Mouse (Mus musculus): ENCODE measurements around the gene Scgn. TPM values are rescaled to one million over a fixed set of nuclear protein-coding genes. Genes with fewer than 3 reads are reported as not detected.

Gene Scgn
- polyA plus RNA-seq, 1 experiment from 2014 or later: not detected

Small RNA genes within 50 kb of the gene (microRNA-seq; reads per million reads assigned to microRNA genes)
- not detected for gene Gm44344

Other genes starting within 250 kb of the Scgn start
- 5.8 and 6.6 TPM in 2 replicates for gene Hist1h3c, start 245.6 kb downstream of the Scgn start, polyA plus RNA-seq (2015; fragmentation: Nextera tagmentation; extraction: Ambion mirVana)
- gene Hist1h2bb, start 244.5 kb downstream of the Scgn start, polyA plus RNA-seq (2015; fragmentation: Nextera tagmentation; extraction: Ambion mirVana): 2.0 and 2.1 TPM in 2 replicates
- 23.3 and 37.2 TPM in 2 replicates for gene Hist1h2ab, start 240.1 kb downstream of the Scgn start, polyA plus RNA-seq (2015; fragmentation: Nextera tagmentation; extraction: Ambion mirVana)
- gene Hist1h3b, start 238.9 kb downstream of the Scgn start, polyA plus RNA-seq (2015; fragmentation: Nextera tagmentation; extraction: Ambion mirVana): 4.0 and 12.0 TPM in 2 replicates
- gene Hist1h4b, start 234.2 kb downstream of the Scgn start, polyA plus RNA-seq (2015; fragmentation: Nextera tagmentation; extraction: Ambion mirVana): 4.1 and 4.5 TPM in 2 replicates
- 0.33 and 0.60 TPM in 2 replicates for gene Hist1h4a, start 230.0 kb downstream of the Scgn start, polyA plus RNA-seq (2015; fragmentation: Nextera tagmentation; extraction: Ambion mirVana)
- gene Hist1h3a, start 228.8 kb downstream of the Scgn start, polyA plus RNA-seq (2015; fragmentation: Nextera tagmentation; extraction: Ambion mirVana): 3.1 and 7.2 TPM in 2 replicates
- 0.74 and 2.1 TPM in 2 replicates for gene Hist1h1a, start 227.5 kb downstream of the Scgn start, polyA plus RNA-seq (2015; fragmentation: Nextera tagmentation; extraction: Ambion mirVana)
- not detected in 2 replicates for gene Trim38, start 221.3 kb downstream of the Scgn start, polyA plus RNA-seq (2015; fragmentation: Nextera tagmentation; extraction: Ambion mirVana)
- gene Slc17a2, start 184.2 kb downstream of the Scgn start, polyA plus RNA-seq (2015; fragmentation: Nextera tagmentation; extraction: Ambion mirVana): not detected in 2 replicates
- 0.27 and 0.61 TPM in 2 replicates for gene Slc17a3, start 151.8 kb downstream of the Scgn start, polyA plus RNA-seq (2015; fragmentation: Nextera tagmentation; extraction: Ambion mirVana)
- not detected in 2 replicates for gene Slc17a1, start 123.5 kb downstream of the Scgn start, polyA plus RNA-seq (2015; fragmentation: Nextera tagmentation; extraction: Ambion mirVana)
- not detected in 2 replicates for gene Slc17a4, start 76.2 kb downstream of the Scgn start, polyA plus RNA-seq (2015; fragmentation: Nextera tagmentation; extraction: Ambion mirVana)
- gene Hist1h2ba, start 57.1 kb downstream of the Scgn start, polyA plus RNA-seq (2015; fragmentation: Nextera tagmentation; extraction: Ambion mirVana): not detected in 2 replicates
- gene Hist1h2aa, start 56.8 kb downstream of the Scgn start, polyA plus RNA-seq (2015; fragmentation: Nextera tagmentation; extraction: Ambion mirVana): not detected in 2 replicates